Mouse (Mus musculus): ENCODE measurements around the gene Gpc6. TPM values are rescaled to one million over a fixed set of nuclear protein-coding genes. Genes with fewer than 3 reads are reported as not detected.

The Gpc6 gene
- total and polyA plus RNA-seq, 3 experiments: not detected

GRCm38 (mm10) chr14:117910323-117910722 lies 985.2 kb downstream of the Gpc6 start:
- no peak for DNase-seq (ENCODE audit: low read depth, low spot score)
- H3K4me1 ChIP-seq (ENCODE audit: control insufficient read depth in 1 of 2, insufficient read depth in 2 of 2, low read length in 2 of 2): no peaks in the 10 kb centered on the region
- H3K9ac ChIP-seq (ENCODE audit: control insufficient read depth, low read depth, low read length, poor library complexity, severe bottlenecking): no peak overlapping the region
- H3K9me3 ChIP-seq (replicated peaks; ENCODE audit: insufficient read depth, low read length): no peaks in the 10 kb centered on the region
- no peak overlapping the region for H3K27ac ChIP-seq (ENCODE audit: control insufficient read depth, low read depth, low read length)
- no peaks in the 10 kb centered on the region for H3K79me2 ChIP-seq (ENCODE audit: control insufficient read depth, insufficient read depth, low read length, poor library complexity)
- no peak overlapping the region for H3K4me3 ChIP-seq (ENCODE audit: control insufficient read depth in 1 of 2, insufficient read depth in 1 of 2, low read depth in 2 of 2, low read length in 2 of 2)
- TF ChIP-seq BHLHE40 (IDR thresholded peaks at IDR 0.05; ENCODE audit: borderline replicate concordance, low read depth, low read length): no peak
- H3K36me3 ChIP-seq (ENCODE audit: control insufficient read depth in 1 of 2, insufficient read depth in 2 of 2, low read length in 2 of 2): no peaks in the 10 kb centered on the region
- no peaks in the 10 kb centered on the region for H3K27me3 ChIP-seq (ENCODE audit: control insufficient read depth in 1 of 2, insufficient read depth in 2 of 2, low read length in 2 of 2)

- Histone ChIP-seq H3K36me3 (ENCODE audit: control insufficient read depth in 1 of 2, insufficient read depth in 2 of 2, low read length in 2 of 2) (no peaks in the 10 kb centered on the region), H3K79me2 (ENCODE audit: control insufficient read depth, insufficient read depth, low read length, poor library complexity) (no peaks in the 10 kb centered on the region), H3K9me3 (replicated peaks; ENCODE audit: insufficient read depth, low read length) (no peaks in the 10 kb centered on the region), H3K4me3 (ENCODE audit: control insufficient read depth in 1 of 2, insufficient read depth in 1 of 2, low read depth in 2 of 2, low read length in 2 of 2) (no peak overlapping the region), H3K27me3 (ENCODE audit: control insufficient read depth in 1 of 2, insufficient read depth in 2 of 2, low read length in 2 of 2) (no peaks in the 10 kb centered on the region), H3K27ac (ENCODE audit: control insufficient read depth, low read depth, low read length) (no peak overlapping the region), H3K9ac (ENCODE audit: control insufficient read depth, low read depth, low read length, poor library complexity, severe bottlenecking) (no peak overlapping the region), H3K4me1 (ENCODE audit: control insufficient read depth in 1 of 2, insufficient read depth in 2 of 2, low read length in 2 of 2) (no peaks in the 10 kb centered on the region)
- TF ChIP-seq E2F4 (IDR thresholded peaks at IDR 0.05; ENCODE audit: borderline replicate concordance, low read depth, low read length): no peak
- TF ChIP-seq USF1 (IDR thresholded peaks at IDR 0.05; ENCODE audit: low read depth, low read length): no peak
- no peak for TF ChIP-seq TCF12 (IDR thresholded peaks at IDR 0.05; ENCODE audit: low read depth, low read length)
- no peak for TF ChIP-seq ETS1 (IDR thresholded peaks at IDR 0.05; ENCODE audit: low read depth, low read length)
- no peak for TF ChIP-seq ZKSCAN1 (IDR thresholded peaks at IDR 0.05; ENCODE audit: low read depth, low read length)
- TF ChIP-seq GABPA (IDR thresholded peaks at IDR 0.05; ENCODE audit: low read depth, low read length): no peak
- TF ChIP-seq MXI1 (IDR thresholded peaks at IDR 0.05; ENCODE audit: low read depth, low read length): no peak
- no peak for TF ChIP-seq MEF2A (IDR thresholded peaks at IDR 0.05; ENCODE audit: extremely low read depth, insufficient replicate concordance, low read depth, low read length, poor library complexity, severe bottlenecking)
- TF ChIP-seq NELFE (IDR thresholded peaks at IDR 0.05; ENCODE audit: low read depth, low read length): no peak
- no peak for TF ChIP-seq JUND (IDR thresholded peaks at IDR 0.05; ENCODE audit: low read depth, low read length)
- no peak for TF ChIP-seq HCFC1 (IDR thresholded peaks at IDR 0.05; ENCODE audit: low read depth, low read length)
- TF ChIP-seq SIN3A (IDR thresholded peaks at IDR 0.05; ENCODE audit: low read length): no peak
- no peak for TF ChIP-seq NRF1 (IDR thresholded peaks at IDR 0.05; ENCODE audit: insufficient read depth, low read depth, low read length, poor library complexity, severe bottlenecking)
- TF ChIP-seq ZMIZ1 (IDR thresholded peaks at IDR 0.05; ENCODE audit: low read depth, low read length): no peak
- TF ChIP-seq POLR2AphosphoS2 (IDR thresholded peaks at IDR 0.05; ENCODE audit: low read length): no peak
- TF ChIP-seq MYC (IDR thresholded peaks at IDR 0.05; ENCODE audit: low read depth, low read length): no peak
- TF ChIP-seq CHD2 (IDR thresholded peaks at IDR 0.05; ENCODE audit: low read length): no peak
- no peak for TF ChIP-seq MYB (IDR thresholded peaks at IDR 0.05; ENCODE audit: low read depth, low read length)
- no peak for TF ChIP-seq ZNF384 (IDR thresholded peaks at IDR 0.05; ENCODE audit: low read depth, low read length)
- DNase-seq (ENCODE audit: low read depth, low spot score): no peak
These were observed 987.6 kb downstream of the Gpc6 start for GRCm38 (mm10) chr14:117912624-117913270.
